Mouse (Mus musculus): ENCODE measurements at regions not wholly inside any gene's neighbourhood (a gene's known extent, or its start where the extent isn't known, plus 50 kb on each side); places are given as distances from the start of the nearest gene placed in this dataset.

GRCm38 (mm10) chr1:14620922-14621430 is 1472.1 kb downstream of the 4930444P10Rik start:
- TF ChIP-seq CTCF (IDR thresholded peaks at IDR 0.05) (no peak), POLR2A (IDR thresholded peaks at IDR 0.05; ENCODE audit: insufficient read depth, low read depth, low read length) (no peak)

Measured in heart, adult 2 months (tissue).